Mouse (Mus musculus): ENCODE data around the gene Cybb. TPM values are rescaled to one million over a fixed set of nuclear protein-coding genes. Genes with fewer than 3 reads are reported as not detected.

Gene Cybb
- polyA plus RNA-seq, 1 experiment from 2014 or later: 0.91 TPM

- 91% methylated on average over 4 of the region's 4 CpGs for WGBS
- H3K36me3 ChIP-seq (ENCODE audit: control insufficient read depth, insufficient read depth, low read length): no peaks in the 10 kb centered on the region
- H3K9ac ChIP-seq (ENCODE audit: low read length): no peak overlapping the region
- H3K4me1 ChIP-seq (ENCODE audit: control insufficient read depth, insufficient read depth, low read length): no peaks in the 10 kb centered on the region
- no peaks in the 10 kb centered on the region for H3K27me3 ChIP-seq (ENCODE audit: control insufficient read depth, insufficient read depth, low read length)
- no peak overlapping the region for H3K4me2 ChIP-seq (ENCODE audit: low read depth, severe bottlenecking)
- H3K9me3 ChIP-seq (ENCODE audit: control insufficient read depth, low read length): no peaks in the 10 kb centered on the region
- H3K4me3 ChIP-seq (ENCODE audit: low read depth, low read length): no peak overlapping the region
- no peak overlapping the region for H3K27ac ChIP-seq (replicated peaks; ENCODE audit: low read depth, low read length)
- no peak for DNase-seq (ENCODE audit: low spot score)
- no peak for ATAC-seq (ENCODE audit: insufficient number of reproducible peaks, low FRiP score, low TSS enrichment, low read depth)
Observed at GRCm38 (mm10) chrX:9467020-9467419, 20.6 kb downstream of the Cybb start.

DNA sequence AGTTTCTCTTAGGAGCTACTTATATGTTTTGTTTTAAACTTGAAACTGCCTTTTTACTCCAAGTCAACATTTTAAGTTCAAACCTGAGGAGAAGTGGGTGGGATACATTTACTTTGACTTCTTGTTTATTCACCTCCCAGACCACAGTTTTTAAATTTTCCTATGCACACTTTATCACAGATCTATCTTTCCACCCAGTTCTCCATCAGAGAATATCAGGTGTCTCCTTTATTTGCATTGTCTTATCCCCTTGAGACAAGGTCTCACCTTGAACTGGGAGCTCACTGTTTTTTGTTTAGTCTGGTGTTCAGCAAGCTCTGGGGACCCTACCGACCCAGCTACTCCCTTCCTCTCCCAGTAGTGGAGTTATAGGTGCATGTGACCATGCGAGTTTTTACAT lies 21.7 kb downstream of the Cybb start:
- no peak overlapping the region for H3K4me3 ChIP-seq (ENCODE audit: low read depth, low read length)
- DNase-seq (ENCODE audit: low spot score): no peak
- WGBS: 72% methylated on average over 2 of the region's 2 CpGs
- H3K9ac ChIP-seq (ENCODE audit: low read length): no peak overlapping the region
- no peaks in the 10 kb centered on the region for H3K36me3 ChIP-seq (ENCODE audit: control insufficient read depth, insufficient read depth, low read length)
- no peak overlapping the region for H3K27ac ChIP-seq (replicated peaks; ENCODE audit: low read depth, low read length)
- ATAC-seq (ENCODE audit: insufficient number of reproducible peaks, low FRiP score, low TSS enrichment, low read depth): no peak
- H3K9me3 ChIP-seq (ENCODE audit: control insufficient read depth, low read length): no peaks in the 10 kb centered on the region
- no peak overlapping the region for H3K4me2 ChIP-seq (ENCODE audit: low read depth, severe bottlenecking)
- H3K4me1 ChIP-seq (ENCODE audit: control insufficient read depth, insufficient read depth, low read length): no peaks in the 10 kb centered on the region
- no peaks in the 10 kb centered on the region for H3K27me3 ChIP-seq (ENCODE audit: control insufficient read depth, insufficient read depth, low read length)

GRCm38 (mm10) chrX:9462671-9463070 lies 24.9 kb downstream of the Cybb start:
- H3K27me3 ChIP-seq (ENCODE audit: control insufficient read depth, insufficient read depth, low read length): no peaks in the 10 kb centered on the region
- WGBS: 78% methylated on average over 3 of the region's 3 CpGs
- no peaks in the 10 kb centered on the region for H3K9me3 ChIP-seq (ENCODE audit: control insufficient read depth, low read length)
- H3K9ac ChIP-seq (ENCODE audit: low read length): no peak overlapping the region
- H3K27ac ChIP-seq (replicated peaks; ENCODE audit: low read depth, low read length): no peak overlapping the region
- DNase-seq (ENCODE audit: low spot score) (no peak), ATAC-seq (ENCODE audit: insufficient number of reproducible peaks, low FRiP score, low TSS enrichment, low read depth) (no peak)
- H3K4me1 ChIP-seq (ENCODE audit: control insufficient read depth, insufficient read depth, low read length): no peaks in the 10 kb centered on the region
- no peaks in the 10 kb centered on the region for H3K36me3 ChIP-seq (ENCODE audit: control insufficient read depth, insufficient read depth, low read length)
- no peak overlapping the region for H3K4me2 ChIP-seq (ENCODE audit: low read depth, severe bottlenecking)
- no peak overlapping the region for H3K4me3 ChIP-seq (ENCODE audit: low read depth, low read length)

GRCm38 (mm10) chrX:9461399-9461798 lies 26.2 kb downstream of the Cybb start:
- no peaks in the 10 kb centered on the region for H3K4me1 ChIP-seq (ENCODE audit: control insufficient read depth, insufficient read depth, low read length)
- H3K27ac ChIP-seq (replicated peaks; ENCODE audit: low read depth, low read length): no peak overlapping the region
- H3K9me3 ChIP-seq (ENCODE audit: control insufficient read depth, low read length): no peaks in the 10 kb centered on the region
- no peaks in the 10 kb centered on the region for H3K27me3 ChIP-seq (ENCODE audit: control insufficient read depth, insufficient read depth, low read length)
- DNase-seq (ENCODE audit: low spot score): no peak
- no peak overlapping the region for H3K9ac ChIP-seq (ENCODE audit: low read length)
- ATAC-seq (ENCODE audit: insufficient number of reproducible peaks, low FRiP score, low TSS enrichment, low read depth): no peak
- H3K4me3 ChIP-seq (ENCODE audit: low read depth, low read length): no peak overlapping the region
- H3K36me3 ChIP-seq (ENCODE audit: control insufficient read depth, insufficient read depth, low read length): no peaks in the 10 kb centered on the region
- H3K4me2 ChIP-seq (ENCODE audit: low read depth, severe bottlenecking): no peak overlapping the region

GRCm38 (mm10) chrX:9460387-9460930 lies 27.1 kb downstream of the Cybb start:
- no peak for DNase-seq (ENCODE audit: low spot score)
- Histone ChIP-seq H3K4me1 (ENCODE audit: control insufficient read depth, insufficient read depth, low read length) (no peaks in the 10 kb centered on the region), H3K4me2 (ENCODE audit: low read depth, severe bottlenecking) (no peak overlapping the region), H3K36me3 (ENCODE audit: control insufficient read depth, insufficient read depth, low read length) (no peaks in the 10 kb centered on the region), H3K4me3 (ENCODE audit: low read depth, low read length) (no peak overlapping the region), H3K27me3 (ENCODE audit: control insufficient read depth, insufficient read depth, low read length) (no peaks in the 10 kb centered on the region), H3K9ac (ENCODE audit: low read length) (no peak overlapping the region), H3K9me3 (ENCODE audit: control insufficient read depth, low read length) (no peaks in the 10 kb centered on the region), H3K27ac (replicated peaks; ENCODE audit: low read depth, low read length) (no peak overlapping the region)
- 86% methylated on average over 4 of the region's 4 CpGs for WGBS
- no peak for ATAC-seq (ENCODE audit: insufficient number of reproducible peaks, low FRiP score, low TSS enrichment, low read depth)

DNA sequence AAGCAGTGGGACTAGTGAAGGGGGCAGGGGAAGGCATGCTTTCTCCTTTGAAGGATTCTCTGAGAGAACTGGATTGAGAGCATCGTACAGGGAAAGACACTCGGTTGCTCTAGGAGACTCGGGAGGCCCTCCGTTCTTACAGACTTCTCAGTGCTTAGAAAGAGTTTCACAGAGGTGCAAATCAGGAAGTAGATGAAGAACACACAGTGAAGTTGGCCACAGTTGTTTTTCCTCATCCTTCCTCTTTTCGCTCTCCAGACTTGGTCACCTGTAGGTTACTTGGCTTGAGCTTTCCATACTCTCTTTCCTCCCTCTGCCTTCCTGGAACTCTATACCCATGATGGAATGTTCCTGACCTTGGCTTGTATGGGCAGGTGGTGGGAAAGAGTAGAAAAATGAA lies 35.2 kb downstream of the Cybb start:
- ATAC-seq (ENCODE audit: insufficient number of reproducible peaks, low FRiP score, low TSS enrichment, low read depth) (no peak), DNase-seq (ENCODE audit: low spot score) (no peak)
- Histone ChIP-seq H3K27me3 (ENCODE audit: control insufficient read depth, insufficient read depth, low read length) (no peaks in the 10 kb centered on the region), H3K36me3 (ENCODE audit: control insufficient read depth, insufficient read depth, low read length) (no peaks in the 10 kb centered on the region), H3K4me1 (ENCODE audit: control insufficient read depth, insufficient read depth, low read length) (no peaks in the 10 kb centered on the region), H3K4me3 (ENCODE audit: low read depth, low read length) (no peak overlapping the region), H3K9ac (ENCODE audit: low read length) (no peak overlapping the region), H3K4me2 (ENCODE audit: low read depth, severe bottlenecking) (no peak overlapping the region), H3K9me3 (ENCODE audit: control insufficient read depth, low read length) (no peaks in the 10 kb centered on the region), H3K27ac (replicated peaks; ENCODE audit: low read depth, low read length) (no peak overlapping the region)
- 94% methylated on average over 5 of the region's 5 CpGs for WGBS

DNA sequence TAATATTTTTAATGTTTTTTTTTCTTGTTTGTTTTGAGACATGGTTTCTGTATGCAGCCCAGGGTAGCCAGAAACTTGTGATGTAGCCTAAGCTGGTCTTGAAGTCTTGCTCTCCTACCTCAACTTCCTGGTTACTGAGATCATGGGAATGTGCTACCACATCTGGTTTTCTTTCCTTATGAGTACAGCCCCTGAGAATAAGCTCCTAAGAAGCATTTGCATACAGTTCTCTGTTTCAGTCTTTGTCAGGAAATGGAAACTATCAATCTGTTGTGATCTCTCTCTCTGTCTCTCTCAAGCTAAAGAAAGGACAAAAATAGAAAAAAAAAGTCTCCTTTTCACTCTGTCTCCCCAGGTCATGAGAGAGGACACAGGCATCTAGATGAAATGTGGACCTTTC lies 40.3 kb downstream of the Cybb start:
- H3K4me2 ChIP-seq (ENCODE audit: low read depth, severe bottlenecking): no peak overlapping the region
- H3K27ac ChIP-seq (replicated peaks; ENCODE audit: low read depth, low read length): no peak overlapping the region
- no peaks in the 10 kb centered on the region for H3K9me3 ChIP-seq (ENCODE audit: control insufficient read depth, low read length)
- H3K9ac ChIP-seq (ENCODE audit: low read length): no peak overlapping the region
- H3K36me3 ChIP-seq (ENCODE audit: control insufficient read depth, insufficient read depth, low read length): no peaks in the 10 kb centered on the region
- no peaks in the 10 kb centered on the region for H3K27me3 ChIP-seq (ENCODE audit: control insufficient read depth, insufficient read depth, low read length)
- DNase-seq (ENCODE audit: low spot score) (no peak), ATAC-seq (ENCODE audit: insufficient number of reproducible peaks, low FRiP score, low TSS enrichment, low read depth) (no peak)
- H3K4me1 ChIP-seq (ENCODE audit: control insufficient read depth, insufficient read depth, low read length): no peaks in the 10 kb centered on the region
- H3K4me3 ChIP-seq (ENCODE audit: low read depth, low read length): no peak overlapping the region

DNA sequence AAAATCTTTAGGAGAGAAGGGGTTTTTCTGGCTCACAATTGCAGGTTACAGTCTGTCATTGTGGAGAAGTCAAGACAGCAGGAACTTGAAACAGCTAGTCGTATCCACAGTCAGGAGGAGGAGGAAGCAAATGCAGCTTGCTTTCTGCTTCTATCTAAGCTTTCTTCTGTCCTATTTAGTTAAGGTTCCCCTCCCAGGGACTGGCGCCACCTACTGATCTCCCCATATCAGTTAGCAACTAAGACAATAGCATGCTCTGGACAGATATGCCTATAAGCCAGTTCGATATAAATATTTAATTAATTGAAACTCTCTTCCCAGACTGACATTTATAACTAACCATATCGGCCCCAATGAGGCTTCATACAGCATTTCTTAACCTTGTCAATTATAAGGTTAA lies 46.5 kb downstream of the Cybb start:
- ATAC-seq (ENCODE audit: insufficient number of reproducible peaks, low FRiP score, low TSS enrichment, low read depth): no peak
- H3K9ac ChIP-seq (ENCODE audit: low read length): no peak overlapping the region
- WGBS: 75% methylated on average over 4 of the region's 4 CpGs

GRCm38 (mm10) chrX:9440556-9440955 lies 47.0 kb downstream of the Cybb start:
- 89% methylated on average over 4 of the region's 4 CpGs for WGBS
- H3K27ac ChIP-seq (replicated peaks; ENCODE audit: low read depth, low read length): no peak overlapping the region

More for the DNA sequence above, 46.5 kb downstream of the Cybb start:
- no peak overlapping the region for H3K4me2 ChIP-seq (ENCODE audit: low read depth, severe bottlenecking)
- no peak overlapping the region for H3K27ac ChIP-seq (replicated peaks; ENCODE audit: low read depth, low read length)
- no peak for DNase-seq (ENCODE audit: low spot score)
- no peaks in the 10 kb centered on the region for H3K4me1 ChIP-seq (ENCODE audit: control insufficient read depth, insufficient read depth, low read length)
- no peaks in the 10 kb centered on the region for H3K36me3 ChIP-seq (ENCODE audit: control insufficient read depth, insufficient read depth, low read length)
- no peak overlapping the region for H3K4me3 ChIP-seq (ENCODE audit: low read depth, low read length)
- no peaks in the 10 kb centered on the region for H3K27me3 ChIP-seq (ENCODE audit: control insufficient read depth, insufficient read depth, low read length)
- no peaks in the 10 kb centered on the region for H3K9me3 ChIP-seq (ENCODE audit: control insufficient read depth, low read length)

More at GRCm38 (mm10) chrX:9440556-9440955, 47.0 kb downstream of the Cybb start:
- ATAC-seq (ENCODE audit: insufficient number of reproducible peaks, low FRiP score, low TSS enrichment, low read depth): no peak
- Histone ChIP-seq H3K4me3 (ENCODE audit: low read depth, low read length) (no peak overlapping the region), H3K4me2 (ENCODE audit: low read depth, severe bottlenecking) (no peak overlapping the region), H3K9me3 (ENCODE audit: control insufficient read depth, low read length) (no peaks in the 10 kb centered on the region), H3K36me3 (ENCODE audit: control insufficient read depth, insufficient read depth, low read length) (no peaks in the 10 kb centered on the region), H3K9ac (ENCODE audit: low read length) (no peak overlapping the region), H3K27me3 (ENCODE audit: control insufficient read depth, insufficient read depth, low read length) (no peaks in the 10 kb centered on the region), H3K4me1 (ENCODE audit: control insufficient read depth, insufficient read depth, low read length) (no peaks in the 10 kb centered on the region)
- DNase-seq (ENCODE audit: low spot score): no peak

All from limb, embryonic 11.5 days (tissue).